Mouse (Mus musculus): Measurements from ENCODE around the gene Casp6.
A peak's percentile ranks its signal among the peaks of the same experiment; 100 is the strongest.

The Casp6 gene

DNA sequence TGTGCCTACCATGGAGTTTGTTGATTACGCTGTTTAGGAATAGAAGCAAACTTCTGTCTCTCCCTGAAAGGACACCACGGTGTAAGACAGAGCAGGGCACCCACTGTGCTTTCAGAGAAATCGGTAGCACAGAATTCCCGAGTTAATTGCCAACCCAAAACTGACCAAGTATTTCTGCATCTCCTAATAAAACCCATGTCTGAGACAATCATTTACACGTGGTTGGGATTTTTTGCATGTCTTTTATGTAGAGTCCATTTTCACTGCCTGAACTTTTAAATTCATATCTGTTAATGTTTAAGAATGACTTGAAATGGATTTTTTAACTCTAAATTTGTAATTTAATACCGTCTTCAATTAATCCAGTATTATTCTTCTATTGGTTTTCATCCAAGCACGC, 22.4 kb downstream of the Casp6 start:
- DNase-seq (ENCODE audit: low spot score), result no peak

DNA sequence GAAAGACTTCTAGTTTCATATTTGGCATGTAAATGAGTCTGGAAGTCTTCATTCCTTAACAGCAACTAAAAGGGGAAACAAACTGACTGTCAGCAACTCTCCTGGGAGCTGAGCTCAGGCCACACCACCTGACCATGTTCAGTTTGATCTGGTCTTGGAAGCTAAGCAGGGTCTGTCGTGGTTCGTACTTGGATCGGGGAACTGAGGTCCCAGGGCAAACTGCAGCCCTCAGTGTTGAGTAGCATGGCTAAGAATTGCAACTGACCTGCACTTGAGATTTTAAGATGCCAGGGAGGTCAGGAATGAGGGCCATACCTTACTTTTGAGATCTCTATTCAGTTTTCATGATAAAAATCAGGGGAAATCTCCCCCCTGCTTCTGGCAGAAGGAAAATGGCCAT, 24.6 kb downstream of the Casp6 start:
- DNase-seq (ENCODE audit: low spot score), result no peak

- no peak for DNase-seq (ENCODE audit: low spot score)
These were observed 29.1 kb downstream of the Casp6 start for GRCm38 (mm10) chr3:129930213-129930778.

DNA sequence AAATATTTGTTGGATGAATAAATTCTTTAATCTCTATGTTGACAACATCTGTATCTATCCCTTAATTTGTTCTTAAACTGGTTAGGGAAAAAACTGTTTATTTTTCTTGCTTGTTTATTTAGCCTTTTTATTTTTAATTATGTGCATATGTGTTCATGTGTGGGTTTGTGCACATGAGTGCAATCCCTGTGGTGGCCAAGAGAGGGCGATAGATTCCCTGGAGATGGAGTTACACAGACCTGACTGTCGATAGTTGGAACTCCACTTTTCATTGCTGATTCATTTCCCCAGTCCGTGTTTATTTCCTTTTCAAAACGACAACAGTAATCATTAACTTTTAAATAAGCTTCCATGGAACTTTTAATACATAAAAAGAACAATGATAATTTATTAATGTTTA, 31.2 kb downstream of the Casp6 start:
- DNase-seq (ENCODE audit: low spot score), result no peak

DNA sequence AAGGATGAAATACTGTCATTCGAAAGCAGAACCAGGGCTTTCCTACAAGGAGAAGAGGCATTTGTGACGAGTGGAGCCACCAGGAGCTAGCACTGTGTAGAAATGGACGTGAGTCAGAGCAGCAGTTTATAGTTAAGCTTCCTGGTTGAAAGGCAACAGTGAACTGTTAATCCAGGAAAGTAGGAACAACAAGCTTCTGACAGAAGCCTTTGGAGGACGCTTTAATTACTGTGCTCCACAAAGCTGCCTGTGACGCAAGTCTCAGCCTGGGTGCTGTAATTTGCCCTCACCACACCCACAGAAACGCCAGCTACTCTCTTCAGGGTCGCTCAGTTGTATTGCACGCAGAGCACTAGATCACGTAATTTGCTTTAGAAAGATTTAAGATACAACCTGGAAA, 35.3 kb downstream of the Casp6 start:
- no peak for DNase-seq (ENCODE audit: low spot score)

DNA sequence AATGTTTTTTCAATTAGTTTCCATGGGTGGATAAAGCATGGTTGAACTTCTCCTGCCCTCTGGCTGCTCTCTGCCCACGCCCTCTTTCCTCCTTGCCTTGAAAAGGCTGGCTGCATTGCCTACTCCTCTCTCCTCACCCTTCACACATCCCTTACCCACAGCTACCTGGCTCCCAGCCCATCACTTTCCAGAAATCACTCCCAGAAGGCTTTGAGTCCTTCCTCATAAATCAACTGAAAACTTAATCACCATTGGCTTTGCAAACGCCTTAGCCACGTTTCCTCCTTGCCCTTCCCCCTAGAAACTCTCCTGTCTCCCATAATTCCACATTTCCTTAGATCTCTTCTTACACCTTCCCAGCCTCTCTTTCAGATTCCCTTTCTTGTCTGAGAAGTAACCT, 36.6 kb downstream of the Casp6 start:
- peak; percentile 21 for DNase-seq (ENCODE audit: low spot score)

- DNase-seq (ENCODE audit: low spot score), result no peak
These were observed 37.8 kb downstream of the Casp6 start for GRCm38 (mm10) chr3:129939058-129939457.

DNA sequence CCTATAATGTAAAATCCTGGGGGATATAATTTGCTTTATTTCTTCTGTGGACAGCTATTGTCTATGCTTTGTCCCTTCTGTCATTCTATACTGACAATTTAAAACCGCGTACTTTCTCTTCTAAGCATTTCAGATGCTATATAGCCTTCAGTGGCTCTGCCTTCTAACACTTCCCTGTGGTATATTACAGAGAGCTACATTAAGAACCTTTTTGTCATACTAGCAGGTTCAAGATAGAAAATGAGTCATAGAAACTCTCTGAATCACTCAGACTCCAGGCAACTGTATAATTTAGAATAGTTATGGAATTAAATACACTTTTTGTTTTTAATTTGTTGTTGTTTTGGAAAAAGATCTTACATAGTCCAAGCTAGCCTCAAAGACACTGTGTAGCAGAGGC, 39.6 kb downstream of the Casp6 start:
- no peak for DNase-seq (ENCODE audit: low spot score)

GRCm38 (mm10) chr3:129941291-129941690, 40.1 kb downstream of the Casp6 start:
- no peak for DNase-seq (ENCODE audit: low spot score)

GRCm38 (mm10) chr3:129943813-129944212, 42.6 kb downstream of the Casp6 start:
- no peak for DNase-seq (ENCODE audit: low spot score)

GRCm38 (mm10) chr3:129946217-129946914, 45.1 kb downstream of the Casp6 start:
- DNase-seq (ENCODE audit: low spot score), result no peak

DNA sequence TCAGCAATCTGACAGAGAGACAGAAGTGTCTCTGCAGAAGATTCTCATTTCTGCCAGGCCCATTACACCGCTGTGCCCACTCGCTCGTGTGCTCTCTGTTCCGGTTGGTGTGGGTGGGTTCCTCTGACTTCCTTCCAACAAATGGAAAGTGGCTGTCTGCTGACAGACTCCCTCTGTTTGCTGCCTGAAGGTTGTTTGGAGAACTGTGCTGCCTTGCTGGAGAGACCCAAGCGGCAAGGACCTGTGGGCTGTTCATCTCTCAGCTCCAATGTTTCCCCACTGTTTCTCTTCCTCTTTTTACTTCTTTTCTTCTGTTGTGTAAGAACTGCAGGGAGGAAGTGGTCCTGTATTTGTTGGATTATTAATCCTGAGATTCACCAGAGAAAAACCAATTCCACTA, 47.1 kb downstream of the Casp6 start:
- no peak for DNase-seq (ENCODE audit: low spot score)

- no peak for DNase-seq (ENCODE audit: low spot score)
These were observed 48.0 kb downstream of the Casp6 start for GRCm38 (mm10) chr3:129949158-129949773.

DNA sequence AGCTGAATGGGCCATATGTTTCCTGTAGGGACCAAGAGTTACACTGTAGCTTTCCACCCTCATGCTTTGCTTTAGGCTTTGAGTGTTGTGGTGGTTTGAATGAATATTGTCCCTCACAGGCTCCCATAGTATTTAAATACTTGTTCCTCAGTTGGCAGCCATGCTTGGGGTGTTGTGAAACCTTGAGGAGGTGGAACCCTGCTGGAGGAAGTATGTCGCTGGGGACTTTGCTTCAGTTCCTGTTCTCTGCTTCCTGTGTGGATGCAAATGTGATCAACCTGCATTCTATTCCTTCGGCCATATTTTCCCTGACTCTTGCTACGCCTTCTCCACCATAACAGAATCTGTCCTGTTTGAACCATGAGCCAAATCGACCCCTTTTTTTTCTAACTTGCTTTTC, 52.1 kb downstream of the Casp6 start:
- DNase-seq (ENCODE audit: low spot score), result no peak

DNA sequence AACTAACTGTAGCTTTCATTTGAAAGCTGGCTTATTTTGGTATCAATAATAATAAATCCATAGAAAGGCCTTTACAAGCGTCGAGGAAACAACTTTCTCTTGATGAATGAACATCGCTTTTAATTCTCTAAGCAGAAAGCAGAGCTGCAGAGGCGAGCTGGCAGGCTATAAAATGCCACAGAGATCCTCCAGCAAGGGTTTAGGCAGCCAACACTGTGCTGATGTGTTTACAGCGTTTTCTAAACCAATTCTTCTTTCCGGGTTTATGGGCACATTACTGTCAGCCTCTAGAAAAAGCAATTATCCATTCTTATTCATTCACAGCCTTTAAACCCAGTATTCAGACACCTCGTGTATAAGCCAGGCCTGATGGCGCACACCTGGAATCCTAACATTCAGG, 61.3 kb downstream of the Casp6 start:
- DNase-seq (ENCODE audit: low spot score), result no peak

Data from ovary, postnatal 14 days (tissue).